Mouse (Mus musculus): ENCODE data around the gene Chtop. TPM values are rescaled to one million over a fixed set of nuclear protein-coding genes. Genes with fewer than 3 reads are reported as not detected.
A peak's percentile ranks its signal among the peaks of the same experiment; 100 is the strongest.

The Chtop gene
- polyA plus RNA-seq, 1 experiment from 2014 or later: 116 TPM

GRCm38 (mm10) chr3:90503444-90503843, 5.9 kb downstream of the Chtop start:
- H3K4me1 ChIP-seq (ENCODE audit: control insufficient read depth, insufficient read depth, low read length): peaks cover 25% of the 10 kb centered on the region
- no peak overlapping the region for H3K4me3 ChIP-seq (ENCODE audit: low read depth, low read length)
- H3K9ac ChIP-seq (replicated peaks; ENCODE audit: low read depth, low read length): no peak overlapping the region
- H3K36me3 ChIP-seq (ENCODE audit: control insufficient read depth, insufficient read depth, low read length): peaks cover 63% of the 10 kb centered on the region
- no peak overlapping the region for H3K4me2 ChIP-seq (ENCODE audit: low read depth, low read length)
- ATAC-seq (ENCODE audit: low read depth): no peak
- no peaks in the 10 kb centered on the region for H3K27me3 ChIP-seq (ENCODE audit: control insufficient read depth, insufficient read depth, low read length)
- H3K27ac ChIP-seq (ENCODE audit: low read depth, low read length): no peak overlapping the region
- 91% methylated on average over 4 of the region's 4 CpGs for WGBS
- no peaks in the 10 kb centered on the region for H3K9me3 ChIP-seq (ENCODE audit: control insufficient read depth, low read length)

GRCm38 (mm10) chr3:90497597-90497996, 11.7 kb downstream of the Chtop start:
- Histone ChIP-seq H3K9me3 (ENCODE audit: control insufficient read depth, low read length) (no peaks in the 10 kb centered on the region), H3K27ac (ENCODE audit: low read depth, low read length) (no peak overlapping the region), H3K36me3 (ENCODE audit: control insufficient read depth, insufficient read depth, low read length) (peaks cover 42% of the 10 kb centered on the region), H3K27me3 (ENCODE audit: control insufficient read depth, insufficient read depth, low read length) (no peaks in the 10 kb centered on the region), H3K4me1 (ENCODE audit: control insufficient read depth, insufficient read depth, low read length) (no peaks in the 10 kb centered on the region), H3K4me2 (ENCODE audit: low read depth, low read length) (no peak overlapping the region), H3K9ac (replicated peaks; ENCODE audit: low read depth, low read length) (no peak overlapping the region), H3K4me3 (ENCODE audit: low read depth, low read length) (no peak overlapping the region)
- no peak for ATAC-seq (ENCODE audit: low read depth)

GRCm38 (mm10) chr3:90495850-90496525, 13.3 kb downstream of the Chtop start:
- H3K4me2 ChIP-seq (ENCODE audit: low read depth, low read length): no peak overlapping the region
- peaks cover 28% of the 10 kb centered on the region for H3K36me3 ChIP-seq (ENCODE audit: control insufficient read depth, insufficient read depth, low read length)
- no peak overlapping the region for H3K4me3 ChIP-seq (ENCODE audit: low read depth, low read length)
- no peak overlapping the region for H3K9ac ChIP-seq (replicated peaks; ENCODE audit: low read depth, low read length)
- ATAC-seq (ENCODE audit: low read depth): no peak
- H3K9me3 ChIP-seq (ENCODE audit: control insufficient read depth, low read length): no peaks in the 10 kb centered on the region
- no peaks in the 10 kb centered on the region for H3K4me1 ChIP-seq (ENCODE audit: control insufficient read depth, insufficient read depth, low read length)
- 94% methylated on average over 7 of the region's 7 CpGs for WGBS
- H3K27ac ChIP-seq (ENCODE audit: low read depth, low read length): no peak overlapping the region
- no peaks in the 10 kb centered on the region for H3K27me3 ChIP-seq (ENCODE audit: control insufficient read depth, insufficient read depth, low read length)

- Histone ChIP-seq H3K27me3 (ENCODE audit: control insufficient read depth, insufficient read depth, low read length) (no peaks in the 10 kb centered on the region), H3K9me3 (ENCODE audit: control insufficient read depth, low read length) (no peaks in the 10 kb centered on the region), H3K4me3 (ENCODE audit: low read depth, low read length) (no peak overlapping the region), H3K27ac (ENCODE audit: low read depth, low read length) (no peak overlapping the region), H3K36me3 (ENCODE audit: control insufficient read depth, insufficient read depth, low read length) (peaks cover 30% of the 10 kb centered on the region), H3K4me1 (ENCODE audit: control insufficient read depth, insufficient read depth, low read length) (peaks cover 7% of the 10 kb centered on the region; the same call in 1 of the 2 replicates), H3K9ac (replicated peaks; ENCODE audit: low read depth, low read length) (no peak overlapping the region), H3K4me2 (ENCODE audit: low read depth, low read length) (no peak overlapping the region)
- ATAC-seq (ENCODE audit: low read depth): no peak
- WGBS: 46% methylated on average over 4 of the region's 4 CpGs
These were observed 15.3 kb downstream of the Chtop start for GRCm38 (mm10) chr3:90493831-90494540.

GRCm38 (mm10) chr3:90491350-90491749, 17.9 kb downstream of the Chtop start:
- H3K4me3 ChIP-seq (ENCODE audit: low read depth, low read length): no peak overlapping the region
- H3K4me1 ChIP-seq (ENCODE audit: control insufficient read depth, insufficient read depth, low read length): peaks cover 7% of the 10 kb centered on the region; the same call in 1 of the 2 replicates
- no peaks in the 10 kb centered on the region for H3K27me3 ChIP-seq (ENCODE audit: control insufficient read depth, insufficient read depth, low read length)
- ATAC-seq (ENCODE audit: low read depth): no peak
- no peaks in the 10 kb centered on the region for H3K9me3 ChIP-seq (ENCODE audit: control insufficient read depth, low read length)
- H3K9ac ChIP-seq (replicated peaks; ENCODE audit: low read depth, low read length): no peak overlapping the region
- no peak overlapping the region for H3K4me2 ChIP-seq (ENCODE audit: low read depth, low read length)
- H3K27ac ChIP-seq (ENCODE audit: low read depth, low read length): no peak overlapping the region
- H3K36me3 ChIP-seq (ENCODE audit: control insufficient read depth, insufficient read depth, low read length): peaks cover 38% of the 10 kb centered on the region
- WGBS: 42% methylated on average over 2 of the region's 2 CpGs

- no peaks in the 10 kb centered on the region for H3K9me3 ChIP-seq (ENCODE audit: control insufficient read depth, low read length)
- H3K27ac ChIP-seq (ENCODE audit: low read depth, low read length): 0 out of 2 replicates have a peak within 1 kb of the TSS, but pooled peaks have one; percentile 55
- peak within 1 kb of the TSS; percentile 74 for H3K9ac ChIP-seq (replicated peaks; ENCODE audit: low read depth, low read length)
- under 1% methylated on average over 37 of the region's 37 CpGs for WGBS
- H3K4me1 ChIP-seq (ENCODE audit: control insufficient read depth, insufficient read depth, low read length): peaks cover 7% of the 10 kb centered on the region; the same call in 1 of the 2 replicates
- no peaks in the 10 kb centered on the region for H3K27me3 ChIP-seq (ENCODE audit: control insufficient read depth, insufficient read depth, low read length)
- peak within 1 kb of the TSS; percentile 73 for H3K4me3 ChIP-seq (ENCODE audit: low read depth, low read length)
- H3K4me2 ChIP-seq (ENCODE audit: low read depth, low read length): peak within 1 kb of the TSS; percentile 64
- H3K36me3 ChIP-seq (ENCODE audit: control insufficient read depth, insufficient read depth, low read length): peaks cover 39% of the 10 kb centered on the region
- peak; percentile 98 for ATAC-seq (ENCODE audit: low read depth)
These were observed 18.5 kb downstream of the Chtop start, which contains the start of gene Snapin for GRCm38 (mm10) chr3:90490696-90491256. Gene Snapin, minus strand, starts transcription at chr3:90491033.

GRCm38 (mm10) chr3:90488576-90488975, 20.7 kb downstream of the Chtop start:
- WGBS: 93% methylated on average over 6 of the region's 6 CpGs

GRCm38 (mm10) chr3:90486998-90487397, 22.3 kb downstream of the Chtop start:
- Histone ChIP-seq H3K27ac (ENCODE audit: low read depth, low read length) (no peak overlapping the region), H3K4me2 (ENCODE audit: low read depth, low read length) (no peak overlapping the region), H3K9me3 (ENCODE audit: control insufficient read depth, low read length) (no peaks in the 10 kb centered on the region), H3K4me3 (ENCODE audit: low read depth, low read length) (no peak overlapping the region), H3K4me1 (ENCODE audit: control insufficient read depth, insufficient read depth, low read length) (peaks cover 7% of the 10 kb centered on the region; the same call in 1 of the 2 replicates), H3K27me3 (ENCODE audit: control insufficient read depth, insufficient read depth, low read length) (no peaks in the 10 kb centered on the region), H3K9ac (replicated peaks; ENCODE audit: low read depth, low read length) (no peak overlapping the region), H3K36me3 (ENCODE audit: control insufficient read depth, insufficient read depth, low read length) (peaks cover 69% of the 10 kb centered on the region)
- 85% methylated on average over 5 of the region's 5 CpGs for WGBS
- no peak for ATAC-seq (ENCODE audit: low read depth)

More at GRCm38 (mm10) chr3:90488576-90488975, 20.7 kb downstream of the Chtop start:
- no peak for ATAC-seq (ENCODE audit: low read depth)
- H3K27ac ChIP-seq (ENCODE audit: low read depth, low read length): no peak overlapping the region
- no peak overlapping the region for H3K4me3 ChIP-seq (ENCODE audit: low read depth, low read length)
- H3K9ac ChIP-seq (replicated peaks; ENCODE audit: low read depth, low read length): no peak overlapping the region
- no peak overlapping the region for H3K4me2 ChIP-seq (ENCODE audit: low read depth, low read length)
- H3K36me3 ChIP-seq (ENCODE audit: control insufficient read depth, insufficient read depth, low read length): peaks cover 55% of the 10 kb centered on the region
- peaks cover 7% of the 10 kb centered on the region; the same call in 1 of the 2 replicates for H3K4me1 ChIP-seq (ENCODE audit: control insufficient read depth, insufficient read depth, low read length)
- no peaks in the 10 kb centered on the region for H3K27me3 ChIP-seq (ENCODE audit: control insufficient read depth, insufficient read depth, low read length)
- no peaks in the 10 kb centered on the region for H3K9me3 ChIP-seq (ENCODE audit: control insufficient read depth, low read length)

Data from neural tube, embryonic 14.5 days (tissue).